Mouse (Mus musculus) naive thymus-derived CD4-positive, alpha-beta T cell, adult 5 months (primary cell): ENCODE data around the gene Pigm. TPM values are rescaled to one million over a fixed set of nuclear protein-coding genes. Genes with fewer than 3 reads are reported as not detected.

Experiments used
- polyA plus RNA-seq: library from polyadenylated mRNA; unstranded; fragments of 100-300 nt; shearing (Covaris generic); gene quantifications from one replicate; pipeline ENCODE4 v1.2.1, GENCODE M21; 2017

Pigm gene
- 8.2 TPM for polyA plus RNA-seq

GRCm38 (mm10) chr1:172376198-172376667, at the start of gene Pigm:
TSS of gene Pigm (plus strand) at chr1:172376546.

GRCm38 (mm10) chr1:172329131-172329530, 47.2 kb upstream of the Pigm start, which contains the start of gene Kcnj9:
TSS of gene Kcnj9 (minus strand) at chr1:172329318.

GRCm38 (mm10) chr1:172340729-172341321, 35.5 kb upstream of the Pigm start, which contains the start of gene Kcnj10:
TSS of gene Kcnj10 (plus strand) at chr1:172341210.

Other genes starting within 250 kb of the Pigm start
- 41.6 TPM for gene Pex19, start 249.8 kb upstream of the Pigm start, polyA plus RNA-seq
- 132 TPM for gene Dcaf8, start 228.5 kb upstream of the Pigm start, polyA plus RNA-seq
- 102 TPM for gene Pea15a, start 169.7 kb upstream of the Pigm start, polyA plus RNA-seq
- not detected for gene Casq1, start 156.7 kb upstream of the Pigm start, polyA plus RNA-seq
- gene Atp1a4, start 118.1 kb upstream of the Pigm start, polyA plus RNA-seq = not detected
- gene Igsf8, start 114.9 kb upstream of the Pigm start, polyA plus RNA-seq = 26.6 TPM
- not detected for gene Atp1a2, start 78.5 kb upstream of the Pigm start, polyA plus RNA-seq
- not detected for gene Kcnj9, start 47.2 kb upstream of the Pigm start, polyA plus RNA-seq
- gene Kcnj10, start 35.3 kb upstream of the Pigm start, polyA plus RNA-seq = not detected
- gene Slamf9, start 98.8 kb downstream of the Pigm start, polyA plus RNA-seq = not detected
- 0.90 TPM for gene Igsf9, start 105.2 kb downstream of the Pigm start, polyA plus RNA-seq
- 280 TPM for gene Tagln2, start 123.5 kb downstream of the Pigm start, polyA plus RNA-seq
- 0.55 TPM for gene Cfap45, start 144.3 kb downstream of the Pigm start, polyA plus RNA-seq
- not detected for gene Vsig8, start 179.4 kb downstream of the Pigm start, polyA plus RNA-seq
- not detected for gene Slamf8, start 214.0 kb downstream of the Pigm start, polyA plus RNA-seq
- not detected for gene Fcrl6, start 226.0 kb downstream of the Pigm start, polyA plus RNA-seq